Mouse (Mus musculus) E14TG2a.4 (cell line): ENCODE results near the gene Rims3.

Experiments used
- H3K27me3 ChIP-seq: 2 replicates; pipeline ENCODE4 v1.6.1; 2014; ENCODE audit warnings: low read length, control low read depth; ENCODE audit not compliant: insufficient read depth
- H3K36me3 ChIP-seq: 2 replicates; pipeline ENCODE4 v1.6.1; 2014; ENCODE audit warnings: low read length, control low read depth; ENCODE audit not compliant: insufficient read depth
- H3K4me1 ChIP-seq: replicated peaks from 2 replicates; pipeline ENCODE4 v1.6.1; 2014; ENCODE audit warnings: low read depth, low read length, control low read depth
- H3K4me3 ChIP-seq: replicated peaks from 2 replicates; pipeline ENCODE4 v1.5.1; 2014; ENCODE audit warnings: mild to moderate bottlenecking, low read length
- H3K9me3 ChIP-seq: 2 replicates; pipeline ENCODE4 v1.6.1; 2014; ENCODE audit warnings: low read length, control low read depth
- CTCF ChIP-seq: conservative IDR thresholded peaks from 2 replicates; pipeline ENCODE4 v1.5.1; 2014; ENCODE audit warnings: low read length
- NANOG ChIP-seq: IDR thresholded peaks from 2 replicates; pipeline ENCODE4 v1.6.1; 2014; ENCODE audit warnings: borderline replicate concordance, low read length, mixed read lengths
- POU5F1 ChIP-seq: IDR thresholded peaks from 2 replicates; pipeline ENCODE4 v1.6.1; 2014; ENCODE audit warnings: low read length, borderline replicate concordance

Rims3 gene

DNA sequence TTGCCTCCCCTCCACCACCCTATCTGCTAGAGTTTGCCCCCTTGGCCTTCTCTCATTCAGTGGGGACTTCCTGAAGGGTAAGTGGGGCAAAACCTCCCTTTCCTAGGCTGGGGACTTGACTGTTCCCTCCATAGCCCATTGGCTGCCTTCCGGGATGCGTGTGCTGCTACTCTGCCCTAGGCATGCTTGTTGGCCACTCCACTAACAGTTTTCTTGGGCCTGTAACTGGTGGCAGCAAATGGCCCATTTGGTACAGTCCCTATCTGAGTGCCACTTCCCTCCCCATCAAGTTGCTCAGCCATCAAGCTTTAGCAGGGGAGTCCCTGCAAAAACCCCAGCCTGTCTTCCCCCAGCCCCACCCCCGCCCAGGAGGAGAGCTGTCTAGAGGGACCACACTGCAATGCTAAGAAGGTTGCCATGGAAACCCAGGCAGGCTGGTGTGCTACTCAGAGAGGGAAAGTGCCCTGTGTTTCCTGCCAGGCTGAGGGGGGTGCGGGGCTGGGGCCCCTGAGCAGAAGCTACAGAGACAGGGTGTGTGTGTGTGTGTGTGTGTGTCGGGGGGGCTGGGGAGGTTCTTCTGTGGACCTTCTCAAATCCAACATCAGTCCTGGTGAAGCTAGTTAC is 27.5 kb downstream of the Rims3 start:
- Histone ChIP-seq H3K9me3 (no peaks in the 10 kb centered on the region), H3K4me3 (no peak overlapping the region), H3K4me1 (peaks cover 29% of the 10 kb centered on the region), H3K27me3 (no peaks in the 10 kb centered on the region), H3K36me3 (peaks cover 5% of the 10 kb centered on the region)
- TF ChIP-seq NANOG (no peak), POU5F1 (no peak), CTCF (no peak)

GRCm38 (mm10) chr4:120885208-120886120 is 30.8 kb downstream of the Rims3 start:
- Histone ChIP-seq H3K36me3 (no peaks in the 10 kb centered on the region), H3K9me3 (no peaks in the 10 kb centered on the region), H3K4me3 (no peak overlapping the region), H3K4me1 (peaks cover 34% of the 10 kb centered on the region), H3K27me3 (no peaks in the 10 kb centered on the region)
- no peak for TF ChIP-seq POU5F1

- Histone ChIP-seq H3K36me3 (peaks cover under 1% of the 10 kb centered on the region), H3K9me3 (no peaks in the 10 kb centered on the region), H3K4me3 (no peak overlapping the region), H3K4me1 (peaks cover 30% of the 10 kb centered on the region), H3K27me3 (no peaks in the 10 kb centered on the region)
- TF ChIP-seq CTCF, result no peak
- TF ChIP-seq NANOG, result no peak
- no peak for TF ChIP-seq POU5F1
These were observed 31.5 kb downstream of the Rims3 start for GRCm38 (mm10) chr4:120886131-120886530.

GRCm38 (mm10) chr4:120886811-120887210 is 32.2 kb downstream of the Rims3 start:
- no peaks in the 10 kb centered on the region for H3K9me3 ChIP-seq
- H3K4me1 ChIP-seq, result peaks cover 29% of the 10 kb centered on the region
- no peaks in the 10 kb centered on the region for H3K27me3 ChIP-seq
- H3K4me3 ChIP-seq, result no peak overlapping the region
- TF ChIP-seq CTCF (no peak), NANOG (no peak), POU5F1 (no peak)
- H3K36me3 ChIP-seq, result peaks cover 7% of the 10 kb centered on the region

DNA sequence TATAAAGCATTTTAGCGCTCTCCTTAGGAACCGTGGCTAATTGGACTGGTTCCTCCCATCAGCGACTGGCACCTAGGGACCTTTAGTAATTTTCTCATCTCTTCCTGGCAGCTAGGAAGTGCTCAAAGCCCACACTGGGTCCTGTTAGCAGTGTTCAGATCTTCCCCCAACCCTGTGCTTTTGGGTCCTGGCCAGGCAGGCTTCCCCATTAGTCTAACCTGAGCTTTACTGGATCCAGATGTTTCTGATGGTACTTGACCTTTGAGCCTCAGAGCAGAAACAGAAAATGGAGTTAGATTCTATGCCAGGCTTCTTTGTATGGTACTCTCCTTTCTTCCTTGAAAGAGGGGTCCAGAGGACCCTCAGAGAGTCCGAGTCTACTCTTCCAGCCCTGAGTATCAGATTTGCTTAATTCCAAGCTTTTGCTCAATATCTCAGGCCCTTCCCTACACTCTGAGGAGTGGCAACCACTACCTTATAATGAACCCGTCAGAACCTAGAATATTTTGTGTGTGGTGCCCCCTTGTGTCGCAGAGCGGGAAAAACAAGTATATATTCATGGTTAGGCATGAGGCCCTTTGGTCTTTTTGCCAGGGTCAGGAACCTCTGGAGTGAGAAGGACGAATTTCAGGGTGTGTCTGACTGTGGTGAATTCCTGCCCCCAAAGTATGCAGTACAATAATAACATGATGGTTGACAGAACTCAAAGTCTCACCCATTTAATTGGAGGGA is 32.9 kb downstream of the Rims3 start:
- Histone ChIP-seq H3K4me3 (no peak overlapping the region), H3K9me3 (no peaks in the 10 kb centered on the region), H3K27me3 (no peaks in the 10 kb centered on the region), H3K36me3 (peaks cover 10% of the 10 kb centered on the region), H3K4me1 (peaks cover 21% of the 10 kb centered on the region)
- TF ChIP-seq NANOG (no peak), CTCF (peak; percentile 54)

DNA sequence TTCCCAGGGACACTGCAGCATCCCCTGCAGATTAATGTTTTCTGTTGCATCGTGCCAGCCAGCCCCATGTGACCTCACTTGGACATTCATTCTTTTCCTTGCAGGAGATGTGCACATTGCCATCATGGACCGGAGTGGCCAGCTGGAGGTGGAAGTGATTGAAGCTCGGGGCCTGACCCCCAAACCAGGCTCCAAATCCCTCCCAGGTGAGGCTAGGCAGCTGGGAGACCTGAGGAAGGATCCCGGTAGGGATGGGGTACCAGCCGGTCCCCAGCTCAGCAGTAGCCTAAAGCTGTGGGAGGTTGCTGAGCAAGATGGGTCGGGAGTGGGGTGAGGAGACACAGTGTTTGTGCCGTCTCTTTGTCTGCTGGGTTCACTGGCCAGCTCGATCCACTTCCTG is 34.3 kb downstream of the Rims3 start:
- Histone ChIP-seq H3K4me3 (no peak overlapping the region), H3K4me1 (peaks cover 21% of the 10 kb centered on the region), H3K36me3 (peaks cover 10% of the 10 kb centered on the region), H3K27me3 (no peaks in the 10 kb centered on the region), H3K9me3 (no peaks in the 10 kb centered on the region)
- no peak for TF ChIP-seq CTCF
- TF ChIP-seq POU5F1, result no peak
- TF ChIP-seq NANOG, result no peak

DNA sequence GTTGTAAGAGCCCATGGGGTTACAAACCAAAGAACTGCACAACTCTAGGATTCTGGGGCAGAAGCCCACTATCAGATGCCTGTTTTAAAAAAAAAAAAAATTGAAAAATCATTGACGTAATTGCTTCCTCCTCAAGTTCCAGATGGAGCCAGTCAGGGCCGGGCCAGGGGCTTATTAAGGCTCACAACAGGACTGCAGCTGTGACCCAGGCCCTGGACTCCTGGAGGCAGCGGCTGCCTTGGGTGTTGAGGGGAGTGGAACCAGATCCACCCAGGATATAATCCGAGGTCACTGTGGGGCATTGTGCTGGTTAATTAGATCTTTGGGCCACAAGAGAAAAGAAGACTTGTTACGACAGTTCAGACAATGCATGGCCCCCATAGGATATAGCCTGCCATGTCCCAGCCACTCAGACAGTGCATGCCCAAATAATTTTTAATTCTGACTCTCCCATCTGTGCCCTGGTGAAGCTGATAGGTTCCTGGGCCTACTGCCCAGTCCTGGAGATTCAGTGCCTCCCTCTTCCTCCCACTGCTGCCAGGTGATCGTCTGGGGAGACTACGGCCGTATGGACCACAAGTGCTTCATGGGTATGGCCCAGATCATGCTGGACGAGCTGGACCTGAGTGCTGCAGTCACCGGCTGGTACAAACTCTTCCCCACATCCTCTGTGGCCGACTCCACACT is 36.3 kb downstream of the Rims3 start:
- H3K4me3 ChIP-seq, result no peak overlapping the region
- no peaks in the 10 kb centered on the region for H3K27me3 ChIP-seq
- H3K4me1 ChIP-seq, result peaks cover 24% of the 10 kb centered on the region
- no peaks in the 10 kb centered on the region for H3K9me3 ChIP-seq
- TF ChIP-seq CTCF (no peak), POU5F1 (no peak), NANOG (no peak)
- H3K36me3 ChIP-seq, result peaks cover 10% of the 10 kb centered on the region

DNA sequence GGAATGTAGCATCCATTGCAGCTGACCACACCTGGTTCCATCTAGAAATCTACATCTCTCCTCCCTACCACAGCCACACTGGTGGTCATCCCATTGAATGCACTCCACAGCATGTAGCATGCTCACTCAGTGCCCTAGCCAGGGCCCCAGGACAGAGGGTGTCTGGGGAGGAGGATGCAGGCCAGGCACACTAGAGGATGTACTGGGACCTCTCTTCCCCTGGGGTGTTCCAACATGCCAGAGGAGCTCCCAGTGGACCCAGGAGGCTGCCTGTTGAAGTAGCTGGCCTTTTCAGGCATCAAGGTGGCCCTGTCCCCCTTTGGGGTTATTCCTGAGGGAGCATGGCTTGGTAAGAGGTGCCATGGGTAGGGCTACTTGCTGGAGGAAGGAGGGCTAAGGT is 37.3 kb downstream of the Rims3 start:
- no peaks in the 10 kb centered on the region for H3K27me3 ChIP-seq
- no peaks in the 10 kb centered on the region for H3K9me3 ChIP-seq
- peaks cover 10% of the 10 kb centered on the region for H3K36me3 ChIP-seq
- H3K4me3 ChIP-seq, result no peak overlapping the region
- H3K4me1 ChIP-seq, result peaks cover 33% of the 10 kb centered on the region
- no peak for TF ChIP-seq POU5F1
- TF ChIP-seq NANOG, result no peak
- TF ChIP-seq CTCF, result no peak
